Mouse (Mus musculus) embryonic stem cell, embryonic (primary cell): ENCODE results near the gene Ddx39.

Experiments
- CTCF ChIA-PET, 4 experiments: fragments of 300-600 bp in 2 of 4; fragments of 350-600 bp in 2 of 4; sonication (Branson Sonifier 250); formaldehyde crosslinking; loops; one replicate each; lab custom pipeline; 2022; ENCODE audit warnings: inconsistent platforms in 2 of 4; lab: Charles Lee
- POLR2A ChIA-PET, 4 experiments: fragments of 300-600 bp in 2 of 4; fragments of 350-600 bp in 2 of 4; sonication (Branson Sonifier 250); formaldehyde crosslinking; loops; one replicate each; lab custom pipeline; 2022; ENCODE audit warnings: antibody characterized with exemption in 4 of 4, inconsistent platforms in 1 of 4; lab: Charles Lee

The Ddx39 gene

GRCm38 (mm10) chr8:83739711-83740468, 24.9 kb downstream of the Ddx39 start:
- CTCF ChIA-PET, result interaction anchor here (0.5 to 3.0 kb wide), 16 partner anchors 9 to 419 kb away, joined by 3 to 15 read pairs (median 4); partner anchors contain the start of genes Gm10644 (in 2 of the 4) and Asf1b (in 1 of the 4)
- POLR2A ChIA-PET, result interaction anchor here (0.6 to 8.6 kb wide), 82 partner anchors 7 to 673 kb away, joined by 3 to 175 read pairs (median 4); partner anchors contain the start of genes Ddx39 (in 4 of the 4), Asf1b (in 3 of the 4), Gm10644 (in 3 of the 4) and Tecr (in 3 of the 4)

GRCm38 (mm10) chr8:83740586-83740975, 25.6 kb downstream of the Ddx39 start:
- CTCF ChIA-PET, result interaction anchor here (0.5 to 3.0 kb wide), 8 partner anchors 9 to 419 kb away, joined by 3 to 15 read pairs (median 4); partner anchors contain the start of genes Asf1b (in 1 of the 4) and Gm10644 (in 1 of the 4)
- POLR2A ChIA-PET, result interaction anchor here (0.6 to 8.6 kb wide), 65 partner anchors 8 to 673 kb away, joined by 3 to 175 read pairs (median 4); partner anchors contain the start of genes Asf1b (in 3 of the 4), Ddx39 (in 3 of the 4), Gm10644 (in 3 of the 4) and Tecr (in 2 of the 4)

DNA sequence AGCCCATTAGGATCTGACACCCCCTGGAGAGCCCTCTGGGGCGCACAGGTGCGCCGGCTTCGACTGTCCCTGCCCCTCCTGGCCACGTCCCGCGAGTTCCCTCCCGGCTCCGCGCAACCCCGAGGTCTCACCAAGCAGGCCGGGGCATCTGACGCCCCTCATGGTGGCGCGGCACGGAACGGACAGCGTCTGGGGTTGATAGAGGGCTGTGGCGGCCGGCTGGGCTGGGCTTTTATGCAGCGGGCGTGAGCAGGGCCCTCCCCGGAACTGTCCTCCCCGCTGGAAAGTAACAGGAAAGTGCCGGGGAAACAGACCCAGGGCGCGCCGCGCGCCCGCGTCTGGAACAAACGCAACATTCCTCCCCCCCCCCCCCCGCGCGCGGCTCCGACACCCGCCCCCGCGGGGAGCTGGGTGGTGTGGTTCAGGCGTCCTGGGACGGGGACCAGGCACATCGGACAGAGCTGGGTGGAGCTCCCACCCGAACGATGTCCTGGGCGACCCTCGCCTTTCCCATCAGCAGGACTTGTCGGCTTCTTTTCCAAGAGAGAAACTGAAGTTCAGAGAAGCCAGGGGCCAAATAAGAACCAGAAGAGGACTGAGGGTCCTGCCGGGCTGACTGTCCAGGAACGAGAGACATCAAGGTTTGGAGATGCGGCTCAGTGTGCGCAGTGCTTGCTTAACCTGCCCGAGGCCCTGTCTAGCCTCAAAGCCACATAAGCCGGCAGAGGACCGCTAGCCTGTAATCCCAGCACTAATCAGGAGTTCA, 26.2 kb downstream of the Ddx39 start, which contains the start of gene Adgre5:
TSS of gene Adgre5 (minus strand) at position 351 of the 766 bp plus-strand sequence.
- CTCF ChIA-PET, result interaction anchor here in 3 of 4 experiments (0.6 to 1.0 kb wide), 4 partner anchors 9 to 216 kb away, joined by 3 to 11 read pairs (median 4); partner anchors contain the start of genes Asf1b (in 1 of the 3) and Gm10644 (in 1 of the 3)
- POLR2A ChIA-PET, result interaction anchor here in 3 of 4 experiments (0.6 to 8.6 kb wide), 36 partner anchors 9 to 887 kb away, joined by 3 to 175 read pairs (median 4); partner anchors contain the start of genes Asf1b (in 2 of the 3), Gm10644 (in 2 of the 3), 4930432K21Rik (in 1 of the 3) and Cc2d1a (in 1 of the 3)

GRCm38 (mm10) chr8:83741849-83742655, 27.1 kb downstream of the Ddx39 start:
- POLR2A ChIA-PET, result interaction anchor here in 3 of 4 experiments (0.6 to 8.6 kb wide), 26 partner anchors 9 to 888 kb away, joined by 3 to 175 read pairs (median 3); partner anchors contain the start of genes Asf1b (in 1 of the 3), Ddx39 (in 1 of the 3), Dnajb1 (in 1 of the 3) and Gm10644 (in 1 of the 3)

GRCm38 (mm10) chr8:83742968-83743367, 28.0 kb downstream of the Ddx39 start:
- POLR2A ChIA-PET, result interaction anchor here in 1 of 4 experiments (8.6 kb wide), 1 partner anchor 19 kb away, joined by 175 read pairs; no protein-coding TSS in a partner anchor

More at GRCm38 (mm10) chr8:83741849-83742655, 27.1 kb downstream of the Ddx39 start:
- CTCF ChIA-PET, result interaction anchor here (0.6 to 1.0 kb wide), 4 partner anchors 10 to 284 kb away, joined by 3 to 11 read pairs (median 4); partner anchors contain the start of genes Asf1b (in 1 of the 4) and Gm10644 (in 1 of the 4)

GRCm38 (mm10) chr8:83744070-83744469, 29.1 kb downstream of the Ddx39 start:
- ChIA-PET POLR2A (interaction anchor here in 2 of 4 experiments (0.9 to 8.6 kb wide), 9 partner anchors 20 to 211 kb away, joined by 3 to 175 read pairs (median 3); partner anchors contain the start of genes Asf1b (in 1 of the 2), Ddx39 (in 1 of the 2) and Gm10644 (in 1 of the 2)), CTCF (no interaction called here)

More at GRCm38 (mm10) chr8:83742968-83743367, 28.0 kb downstream of the Ddx39 start:
- CTCF ChIA-PET, result no interaction called here

DNA sequence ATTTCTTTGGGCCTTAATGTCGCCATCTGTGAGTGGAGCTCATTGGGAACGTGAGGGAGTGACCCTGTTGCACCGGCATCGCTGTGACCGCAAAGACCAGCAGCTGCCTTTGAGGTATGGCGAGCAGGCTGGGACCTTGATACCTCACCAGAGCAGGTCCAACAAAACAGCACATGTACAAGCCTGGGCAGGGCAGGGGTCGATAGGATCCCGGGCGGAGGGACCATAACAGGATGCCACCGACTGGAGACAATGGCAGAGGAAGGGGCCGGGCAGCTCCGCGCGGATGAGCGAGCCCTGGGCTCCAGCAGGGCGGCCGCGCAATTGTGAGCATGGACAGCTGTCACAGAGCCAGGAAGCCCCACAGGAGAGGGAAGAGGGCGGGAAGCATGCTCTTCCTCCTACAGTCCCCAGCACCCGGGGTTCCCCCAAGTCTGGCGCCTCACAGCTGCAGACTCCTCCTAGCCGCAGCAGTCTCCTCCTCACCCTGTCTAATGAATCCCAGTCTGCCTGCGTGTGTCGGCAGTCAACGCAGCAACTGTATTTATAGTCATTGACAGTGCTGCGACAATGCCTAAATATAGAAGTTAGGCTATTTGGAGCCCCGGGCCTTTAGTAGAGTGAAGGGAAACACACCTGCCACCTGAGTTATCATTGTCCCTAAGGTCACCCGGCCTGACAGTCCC, 32.8 kb downstream of the Ddx39 start:
- CTCF ChIA-PET, result interaction anchor here in 3 of 4 experiments (0.6 to 1.6 kb wide), 11 partner anchors 10 to 1133 kb away, joined by 3 to 5 read pairs (median 3); partner anchors contain the start of genes Asf1b (in 1 of the 3) and Gm10644 (in 1 of the 3)
- POLR2A ChIA-PET, result interaction anchor here (0.6 to 2.6 kb wide), 22 partner anchors 8 to 208 kb away, joined by 3 to 14 read pairs (median 4); partner anchors contain the start of genes Ddx39 (in 2 of the 4), Asf1b (in 1 of the 4), Dnajb1 (in 1 of the 4) and Gm10644 (in 1 of the 4)

- POLR2A ChIA-PET, result interaction anchor here in 3 of 4 experiments (0.6 to 2.6 kb wide), 15 partner anchors 9 to 289 kb away, joined by 3 to 14 read pairs (median 4); partner anchors contain the start of gene Ddx39 (in 2 of the 3)
- CTCF ChIA-PET, result interaction anchor here in 1 of 4 experiments (1.0 kb wide), 1 partner anchor 24 kb away, joined by 3 read pairs; no protein-coding TSS in a partner anchor
Measured at GRCm38 (mm10) chr8:83748708-83749107, 33.7 kb downstream of the Ddx39 start.

DNA sequence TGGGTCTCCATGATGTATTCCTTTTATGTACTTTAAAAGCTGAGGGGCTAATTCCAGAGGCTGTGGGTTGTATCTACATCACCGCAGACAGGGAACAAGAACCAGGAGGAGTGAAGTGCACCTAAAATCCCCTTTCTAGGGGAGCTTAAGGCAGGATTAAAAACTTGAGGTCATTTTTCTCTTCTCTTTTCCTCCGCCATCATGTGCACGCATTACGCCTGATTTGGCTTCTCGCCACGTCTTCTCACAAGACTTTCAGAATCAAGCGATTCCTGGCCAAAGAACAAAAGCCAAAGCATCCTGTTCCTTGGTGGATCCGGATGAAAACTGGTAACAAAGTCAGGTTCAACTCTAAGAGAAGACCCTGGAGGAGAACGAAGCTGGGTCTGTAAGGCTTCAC, 34.3 kb downstream of the Ddx39 start:
- ChIA-PET POLR2A (interaction anchor here in 3 of 4 experiments (0.6 to 2.6 kb wide), 14 partner anchors 9 to 288 kb away, joined by 3 to 14 read pairs (median 4); partner anchors contain the start of genes Ddx39 (in 2 of the 3), Asf1b (in 1 of the 3) and Gm10644 (in 1 of the 3)), CTCF (interaction anchor here in 1 of 4 experiments (1.0 kb wide), 1 partner anchor 24 kb away, joined by 3 read pairs; no protein-coding TSS in a partner anchor)

DNA sequence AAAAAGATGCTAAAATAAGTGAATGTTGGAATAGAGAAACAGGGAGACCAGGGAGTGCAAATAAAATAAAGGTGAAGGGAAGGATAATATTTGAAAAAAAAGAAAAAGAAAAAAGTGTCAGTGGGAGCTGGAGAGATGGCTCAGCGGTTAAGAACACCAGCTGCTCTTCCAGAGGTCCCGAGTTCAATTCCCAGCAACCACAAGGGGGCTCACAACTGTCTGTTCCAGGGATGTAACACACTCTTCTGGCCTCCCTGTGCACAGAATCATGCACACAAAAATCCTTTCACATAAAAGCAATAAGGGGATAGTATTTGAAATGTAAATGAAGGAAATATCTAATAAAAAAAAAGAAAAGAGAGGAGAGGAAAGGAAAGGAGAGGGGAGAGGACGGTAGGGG, 39.2 kb downstream of the Ddx39 start:
- POLR2A ChIA-PET, result interaction anchor here in 1 of 4 experiments (1.2 kb wide), 2 partner anchors 13 to 14 kb away, joined by 3 read pairs; no protein-coding TSS in a partner anchor
- CTCF ChIA-PET, result interaction anchor here in 3 of 4 experiments (0.6 to 1.4 kb wide), 3 partner anchors 23 to 317 kb away, joined by 3 read pairs; no protein-coding TSS in a partner anchor

GRCm38 (mm10) chr8:83756273-83756672, 41.3 kb downstream of the Ddx39 start:
- CTCF ChIA-PET, result interaction anchor here in 3 of 4 experiments (0.7 to 1.4 kb wide), 10 partner anchors 10 to 199 kb away, joined by 3 to 6 read pairs (median 3); partner anchors contain the start of genes Asf1b (in 2 of the 3) and Gm10644 (in 2 of the 3)
- POLR2A ChIA-PET, result interaction anchor here in 3 of 4 experiments (0.7 to 1.4 kb wide), 6 partner anchors 9 to 88 kb away, joined by 3 to 4 read pairs (median 3); no protein-coding TSS in a partner anchor

DNA sequence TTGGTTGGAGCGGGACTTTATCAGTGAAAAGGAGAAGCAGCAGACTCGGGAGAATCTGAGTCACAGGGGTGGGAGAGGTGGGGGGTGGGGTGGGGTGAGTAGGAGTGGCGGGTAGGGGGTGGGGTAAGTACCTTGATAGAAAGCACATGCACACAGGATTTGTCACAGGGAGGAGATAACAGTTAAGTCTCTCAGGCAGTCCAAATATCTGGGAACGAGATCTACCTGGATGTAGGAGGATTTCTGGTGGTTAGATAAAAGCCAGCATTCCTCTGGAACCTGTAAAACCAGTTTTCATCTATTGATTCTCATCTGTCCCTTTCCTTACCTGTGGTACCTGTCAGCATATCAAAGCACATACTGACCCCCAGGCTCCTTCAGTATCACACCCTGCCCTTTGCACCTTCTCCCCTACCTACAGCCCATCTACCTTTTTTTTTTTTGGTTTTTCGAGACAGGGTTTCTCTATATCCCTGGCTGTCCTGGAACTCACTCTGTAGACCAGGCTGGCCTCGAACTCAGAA, 42.2 kb downstream of the Ddx39 start:
- CTCF ChIA-PET, result interaction anchor here in 2 of 4 experiments (0.6 to 1.1 kb wide), 2 partner anchors 141 to 1068 kb away, joined by 3 read pairs; no protein-coding TSS in a partner anchor
- POLR2A ChIA-PET, result no interaction called here

DNA sequence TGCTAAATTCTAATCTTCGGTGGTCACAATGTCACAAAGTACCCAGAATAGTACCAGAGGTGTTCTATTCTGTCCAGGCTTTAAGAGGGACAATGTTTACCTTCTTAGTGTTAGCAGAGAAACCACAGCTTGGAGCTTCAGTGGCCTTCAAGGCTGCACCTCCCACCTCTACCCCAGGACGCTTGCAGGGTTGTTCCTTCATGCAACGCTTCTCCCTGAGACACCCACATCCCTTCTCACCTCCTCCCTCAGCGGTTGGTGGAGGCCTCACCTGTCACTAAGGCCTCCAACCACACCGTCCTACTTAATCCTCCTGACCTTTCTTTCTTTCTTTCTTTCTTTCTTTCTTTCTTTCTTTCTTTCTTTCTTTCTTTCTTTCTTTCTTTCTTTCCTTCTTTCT, 43.3 kb downstream of the Ddx39 start:
- ChIA-PET POLR2A (interaction anchor here in 1 of 4 experiments (1.0 kb wide), 1 partner anchor 10 kb away, joined by 3 read pairs; no protein-coding TSS in a partner anchor), CTCF (interaction anchor here in 1 of 4 experiments (0.6 kb wide), 1 partner anchor 18 kb away, joined by 3 read pairs; no protein-coding TSS in a partner anchor)

DNA sequence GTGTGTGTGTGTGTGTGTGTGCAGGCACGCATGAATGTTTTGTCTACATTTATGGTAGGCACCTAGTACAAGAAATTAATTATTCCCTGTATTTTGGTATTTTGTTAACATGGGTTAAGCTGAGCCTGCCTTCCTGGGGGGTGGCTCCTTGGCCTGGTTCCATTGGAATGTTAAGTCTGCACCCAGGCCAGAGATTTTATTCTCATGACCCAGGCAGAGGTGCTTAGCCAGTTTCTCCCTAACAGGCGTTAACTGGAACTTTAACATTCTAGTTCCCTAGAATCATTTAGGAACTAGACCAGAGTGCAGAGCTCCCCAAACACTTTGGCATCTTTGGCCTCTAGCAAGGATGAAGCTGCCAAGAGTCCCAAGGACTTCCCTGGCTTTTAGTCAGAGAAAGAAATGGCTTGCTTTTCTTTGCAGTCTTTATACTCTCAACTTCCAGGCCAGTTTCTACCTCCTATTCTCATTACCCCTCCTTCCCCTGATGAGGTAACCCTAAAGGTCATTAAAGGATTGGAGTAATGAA, 44.3 kb downstream of the Ddx39 start:
- POLR2A ChIA-PET, result interaction anchor here in 2 of 4 experiments (0.6 to 1.7 kb wide), 2 partner anchors 13 to 94 kb away, joined by 4 read pairs; no protein-coding TSS in a partner anchor
- CTCF ChIA-PET, result no interaction called here
